Mouse (Mus musculus) neural tube, embryonic 11.5 days (tissue): ENCODE results near the gene Galm. TPM values are rescaled to one million over a fixed set of nuclear protein-coding genes. Genes with fewer than 3 reads are reported as not detected.

ENCODE experiments used
- ATAC-seq: fragments of 200-750 bp; cut with Nextera tagmentation; 2 replicates; pipeline ENCODE4 v1.8.0; 2017; ENCODE audit warnings: moderate number of reproducible peaks, mild to moderate bottlenecking, moderate TSS enrichment, moderate library complexity; ENCODE audit not compliant: insufficient read depth, low FRiP score, low TSS enrichment
- DNase-seq: peaks from one replicate; pipeline ENCODE4 v3.0.0-alpha.2; 2015; ENCODE audit warnings: low spot score
- H3K27ac ChIP-seq: fragments of 300-500 bp; sonication (generic); 2 replicates; pipeline ENCODE4 v1.5.1; 2014; ENCODE audit warnings: low read depth, mild to moderate bottlenecking, low read length
- H3K27me3 ChIP-seq: fragments of 300-500 bp; sonication (generic); 2 replicates; pipeline ENCODE4 v1.6.1; 2014; ENCODE audit warnings: mild to moderate bottlenecking, low read length, mixed read lengths; ENCODE audit not compliant: control insufficient read depth, insufficient read depth
- H3K36me3 ChIP-seq: fragments of 300-500 bp; sonication (generic); 2 replicates; pipeline ENCODE4 v1.6.1; 2014; ENCODE audit warnings: mild to moderate bottlenecking, low read length, moderate library complexity, mixed read lengths; ENCODE audit not compliant: control insufficient read depth, insufficient read depth
- H3K4me1 ChIP-seq: fragments of 300-500 bp; sonication (generic); 2 replicates; pipeline ENCODE4 v1.6.1; 2014; ENCODE audit warnings: low read length, mixed read lengths; ENCODE audit not compliant: control insufficient read depth, insufficient read depth
- H3K4me2 ChIP-seq: fragments of 300-500 bp; sonication (generic); 2 replicates; pipeline ENCODE4 v1.6.1; 2014; ENCODE audit warnings: low read depth, mild to moderate bottlenecking, moderate library complexity
- H3K4me3 ChIP-seq: fragments of 300-500 bp; sonication (generic); 2 replicates; pipeline ENCODE4 v1.5.1; 2014; ENCODE audit warnings: low read depth, low read length
- H3K9ac ChIP-seq: fragments of 300-500 bp; sonication (generic); 2 replicates; pipeline ENCODE4 v1.6.1; 2014; ENCODE audit warnings: mild to moderate bottlenecking, low read length
- H3K9me3 ChIP-seq: fragments of 300-500 bp; sonication (generic); 2 replicates; pipeline ENCODE4 v1.6.1; 2016; ENCODE audit warnings: low read length; ENCODE audit not compliant: control insufficient read depth
- WGBS: fragments of 180-500 bp; shearing (Covaris S2); extraction: QIAGEN DNeasy Blood & Tissue Kit; methylation state at CpG from one replicate; pipeline ENCODE4 v1.1.7; 2014; 5-methylcytosine and 5-hydroxymethylcytosine counted together
- polyA plus RNA-seq: library from polyadenylated mRNA; unstranded; fragments of >200 nt; fragmentation: Nextera tagmentation; extraction: Ambion mirVana; gene quantifications from 2 replicates; pipeline ENCODE4 v1.2.1, GENCODE M21; 2014

Gene Galm
- polyA plus RNA-seq, 1 experiment from 2014 or later = 9.8 TPM

DNA sequence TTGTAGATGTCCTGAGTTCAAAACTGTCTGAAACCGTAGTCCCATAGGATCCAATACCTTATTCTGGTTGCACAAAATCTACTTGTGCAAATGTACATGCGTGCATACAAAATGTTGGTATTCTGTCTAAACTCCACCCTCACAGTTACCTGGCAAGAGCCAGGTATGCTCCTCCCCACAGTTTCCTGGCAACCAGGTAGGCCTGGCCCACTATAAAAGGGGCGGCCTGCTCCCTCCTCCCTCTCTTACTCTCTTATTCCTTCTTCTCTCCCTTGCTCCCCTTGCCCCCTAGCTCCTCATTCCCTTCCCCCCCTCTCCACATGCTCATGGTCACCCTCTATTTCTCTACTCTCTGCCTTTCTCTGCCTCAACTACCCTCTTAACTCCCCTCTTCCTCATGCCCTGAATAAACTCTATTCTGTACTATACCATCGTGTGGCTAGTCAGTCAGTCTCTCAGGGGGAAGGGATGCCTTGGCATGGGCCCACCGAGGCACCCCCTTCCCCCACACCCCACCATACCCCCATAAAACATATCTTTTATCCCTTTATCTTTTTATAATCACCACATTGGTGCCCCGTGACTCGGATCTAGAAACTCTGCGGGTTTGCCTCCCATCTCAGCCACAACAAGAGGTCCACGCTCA, 31.9 kb upstream of the Galm start:
- no peaks in the 10 kb centered on the region for H3K9me3 ChIP-seq
- H3K36me3 ChIP-seq = no peaks in the 10 kb centered on the region
- H3K27me3 ChIP-seq = no peaks in the 10 kb centered on the region
- no peak for ATAC-seq
- peak overlapping the region; percentile 34; the same call in 1 of the 2 replicates for H3K4me2 ChIP-seq
- peaks cover 15% of the 10 kb centered on the region for H3K4me1 ChIP-seq
- WGBS = 83% methylated on average over 9 of the region's 9 CpGs
- no peak overlapping the region for H3K4me3 ChIP-seq
- no peak overlapping the region for H3K27ac ChIP-seq
- DNase-seq = no peak
- H3K9ac ChIP-seq = peak overlapping the region; percentile 39; the same call in 1 of the 2 replicates

- peak; percentile 79 for ATAC-seq
- H3K36me3 ChIP-seq = no peaks in the 10 kb centered on the region
- peak; percentile 64 for DNase-seq
- no peaks in the 10 kb centered on the region for H3K27me3 ChIP-seq
- WGBS = 16% methylated on average over 20 of the region's 20 CpGs
- H3K4me1 ChIP-seq = peaks cover 15% of the 10 kb centered on the region
- H3K27ac ChIP-seq = no peak overlapping the region
- peak overlapping the region; percentile 39 for H3K9ac ChIP-seq
- H3K9me3 ChIP-seq = no peaks in the 10 kb centered on the region
- no peak overlapping the region for H3K4me3 ChIP-seq
- peak overlapping the region; percentile 34 for H3K4me2 ChIP-seq
Observed at GRCm38 (mm10) chr17:80096043-80096719, 31.1 kb upstream of the Galm start.

DNA sequence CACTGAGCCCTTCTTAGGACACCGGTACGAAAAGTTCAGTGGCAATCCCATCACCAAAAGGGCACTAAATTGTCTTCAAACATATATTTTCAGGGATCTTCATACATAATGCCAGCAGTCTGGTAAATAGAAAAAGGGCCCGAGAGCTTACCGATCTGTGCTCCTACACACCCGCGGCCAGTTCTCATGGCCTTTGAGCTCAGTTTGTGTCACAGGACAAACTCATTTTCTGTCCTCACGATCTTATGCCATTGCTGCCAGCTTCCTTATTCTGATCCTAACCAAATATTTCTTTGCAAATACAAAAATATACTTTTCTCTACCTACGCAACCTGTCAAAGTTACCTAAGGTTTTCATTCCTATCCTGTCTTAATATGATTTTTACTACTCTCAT, 30.6 kb upstream of the Galm start:
- Histone ChIP-seq H3K27me3 (no peaks in the 10 kb centered on the region), H3K4me2 (no peak overlapping the region), H3K4me1 (peaks cover 15% of the 10 kb centered on the region), H3K4me3 (no peak overlapping the region), H3K36me3 (no peaks in the 10 kb centered on the region), H3K27ac (no peak overlapping the region), H3K9ac (no peak overlapping the region), H3K9me3 (no peaks in the 10 kb centered on the region)
- 88% methylated on average over 8 of the region's 8 CpGs for WGBS
- ATAC-seq = no peak
- no peak for DNase-seq

GRCm38 (mm10) chr17:80097221-80097620, 30.1 kb upstream of the Galm start:
- ATAC-seq = no peak

GRCm38 (mm10) chr17:80099823-80100222, 27.4 kb upstream of the Galm start:
- H3K9ac ChIP-seq = no peak overlapping the region
- H3K27ac ChIP-seq = no peak overlapping the region
- H3K36me3 ChIP-seq = no peaks in the 10 kb centered on the region
- no peak overlapping the region for H3K4me2 ChIP-seq
- H3K4me1 ChIP-seq = peaks cover 15% of the 10 kb centered on the region
- no peaks in the 10 kb centered on the region for H3K27me3 ChIP-seq
- no peak overlapping the region for H3K4me3 ChIP-seq
- ATAC-seq (no peak), DNase-seq (no peak)
- H3K9me3 ChIP-seq = no peaks in the 10 kb centered on the region
- 92% methylated on average over 6 of the region's 6 CpGs for WGBS

More at GRCm38 (mm10) chr17:80097221-80097620, 30.1 kb upstream of the Galm start:
- Histone ChIP-seq H3K27ac (no peak overlapping the region), H3K27me3 (no peaks in the 10 kb centered on the region), H3K4me3 (no peak overlapping the region), H3K9me3 (no peaks in the 10 kb centered on the region), H3K4me1 (peaks cover 15% of the 10 kb centered on the region), H3K4me2 (no peak overlapping the region), H3K9ac (no peak overlapping the region), H3K36me3 (no peaks in the 10 kb centered on the region)
- DNase-seq = no peak
- 34% methylated on average over 2 of the region's 2 CpGs for WGBS

DNA sequence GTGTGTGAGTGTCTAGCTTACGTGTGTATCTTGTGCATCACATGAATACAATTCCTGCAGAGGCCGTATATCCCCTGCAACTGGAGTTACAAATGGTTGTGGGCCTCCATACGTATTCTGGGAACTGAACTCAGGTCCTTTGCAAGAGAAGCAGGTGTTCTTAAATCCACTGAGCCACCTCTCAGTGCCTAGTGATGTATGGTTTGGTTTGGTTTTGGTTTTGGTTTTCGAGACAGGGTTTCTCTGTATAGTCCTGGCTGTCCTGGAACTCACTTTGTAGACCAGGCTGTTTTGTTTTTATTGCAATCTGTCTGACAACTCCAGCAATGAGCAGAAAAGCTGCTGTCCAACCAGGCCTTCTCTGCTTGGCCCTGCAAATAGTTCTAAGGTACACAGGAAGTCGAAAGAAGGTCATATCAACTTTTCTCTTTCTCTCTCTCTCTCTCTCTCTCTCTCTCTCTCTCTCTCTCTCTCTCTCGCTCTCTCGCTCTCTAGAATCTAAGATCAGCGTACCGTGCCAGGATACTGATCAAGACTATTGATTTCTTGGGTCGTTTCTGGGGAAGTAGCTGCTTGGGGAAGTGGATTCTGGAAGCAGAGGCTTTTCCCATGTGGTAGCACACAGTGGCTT, 21.8 kb upstream of the Galm start:
- H3K9me3 ChIP-seq = no peaks in the 10 kb centered on the region
- H3K9ac ChIP-seq = no peak overlapping the region
- H3K27me3 ChIP-seq = no peaks in the 10 kb centered on the region
- no peak for ATAC-seq
- H3K36me3 ChIP-seq = no peaks in the 10 kb centered on the region
- H3K4me1 ChIP-seq = no peaks in the 10 kb centered on the region
- H3K4me2 ChIP-seq = no peak overlapping the region
- 87% methylated on average over 10 of the region's 10 CpGs for whole genome bisulfite sequencing
- no peak for DNase-seq
- no peak overlapping the region for H3K27ac ChIP-seq
- H3K4me3 ChIP-seq = no peak overlapping the region

- Histone ChIP-seq H3K9ac (no peak overlapping the region), H3K27me3 (no peaks in the 10 kb centered on the region), H3K9me3 (no peaks in the 10 kb centered on the region), H3K27ac (no peak overlapping the region), H3K36me3 (no peaks in the 10 kb centered on the region), H3K4me3 (no peak overlapping the region), H3K4me2 (no peak overlapping the region), H3K4me1 (no peaks in the 10 kb centered on the region)
- WGBS = 81% methylated on average over 5 of the region's 5 CpGs
- no peak for DNase-seq
- ATAC-seq = no peak
Observed at GRCm38 (mm10) chr17:80112665-80113305, 14.5 kb upstream of the Galm start.

GRCm38 (mm10) chr17:80113468-80113867, 13.8 kb upstream of the Galm start:
- DNase-seq (no peak), ATAC-seq (no peak)
- no peaks in the 10 kb centered on the region for H3K36me3 ChIP-seq
- no peaks in the 10 kb centered on the region for H3K4me1 ChIP-seq
- H3K4me2 ChIP-seq = no peak overlapping the region
- H3K4me3 ChIP-seq = no peak overlapping the region
- H3K27ac ChIP-seq = no peak overlapping the region
- H3K27me3 ChIP-seq = no peaks in the 10 kb centered on the region
- H3K9me3 ChIP-seq = no peaks in the 10 kb centered on the region
- no peak overlapping the region for H3K9ac ChIP-seq
- WGBS = 88% methylated on average over 4 of the region's 4 CpGs
